Mouse (Mus musculus): ENCODE measurements around the gene Olfr1368.

- TF ChIP-seq CTCF (IDR thresholded peaks at IDR 0.05) (0 out of 2 replicates have a peak, but pooled peaks have one; percentile 19), EP300 (IDR thresholded peaks at IDR 0.05) (no peak)
Measured at GRCm38 (mm10) chr13:21158071-21158470, 12.4 kb upstream of the Olfr1368 start.
